Mouse (Mus musculus) C2C12 (cell line): ENCODE measurements around the gene Gp9.

Source experiments
- CEBPB ChIP-seq: IDR thresholded peaks from one replicate; pipeline ENCODE4 v1.6.1; 2011; ENCODE audit warnings: low read depth, mild to moderate bottlenecking, control low read depth, moderate library complexity
- CTCF ChIP-seq: IDR thresholded peaks from one replicate; pipeline ENCODE4 v1.5.1; 2011; ENCODE audit not compliant: control insufficient read depth, insufficient read depth, insufficient read length
- FOSL1 ChIP-seq: IDR thresholded peaks from one replicate; pipeline ENCODE4 v1.8.0; 2011; ENCODE audit warnings: mild to moderate bottlenecking, low read length; ENCODE audit not compliant: poor library complexity, insufficient read depth, severe bottlenecking
- MAX ChIP-seq: IDR thresholded peaks from one replicate; pipeline ENCODE4 v1.6.1; 2011; ENCODE audit warnings: mild to moderate bottlenecking, control low read depth
- MYOD1 ChIP-seq: IDR thresholded peaks from one replicate; pipeline ENCODE4 v1.6.1; 2011; ENCODE audit warnings: low read depth; ENCODE audit not compliant: control insufficient read depth, insufficient read length
- MYOG ChIP-seq: IDR thresholded peaks from one replicate; pipeline ENCODE4 v1.6.1; 2011; ENCODE audit not compliant: control insufficient read depth, insufficient read length; ENCODE audit errors: extremely low read depth
- USF1 ChIP-seq: IDR thresholded peaks from one replicate; pipeline ENCODE4 v1.6.1; 2011; ENCODE audit warnings: low read depth, mild to moderate bottlenecking, control low read depth, moderate library complexity

GRCm38 (mm10) chr6:87743281-87743680 is 34.6 kb upstream of the Gp9 start:
- TF ChIP-seq CTCF: no peak
- no peak for TF ChIP-seq MYOD1
- no peak for TF ChIP-seq USF1
- no peak for TF ChIP-seq MAX
- no peak for TF ChIP-seq MYOG
- no peak for TF ChIP-seq CEBPB
- no peak for TF ChIP-seq FOSL1
